Mouse (Mus musculus) bone marrow macrophage, adult 2 months (primary cell): ENCODE measurements around the gene Arih2. TPM values are rescaled to one million over a fixed set of nuclear protein-coding genes. Genes with fewer than 3 reads are reported as not detected.

Experiments used
- H3K27ac ChIP-seq: 2 replicates; pipeline ENCODE4 v1.5.1; 2012; ENCODE audit warnings: low read depth, low read length; ENCODE audit not compliant: insufficient read depth
- H3K4me1 ChIP-seq: 2 replicates; pipeline ENCODE4 v1.6.1; 2012; ENCODE audit warnings: low read length; ENCODE audit not compliant: control insufficient read depth, insufficient read depth
- H3K4me3 ChIP-seq: 2 replicates; pipeline ENCODE4 v1.5.1; 2012; ENCODE audit warnings: mild to moderate bottlenecking, low read length, moderate library complexity; ENCODE audit not compliant: insufficient read depth
- CTCF ChIP-seq: IDR thresholded peaks from 2 replicates; pipeline ENCODE4 v1.5.1; 2012; ENCODE audit warnings: low read depth, mild to moderate bottlenecking, low read length, moderate library complexity
- POLR2A ChIP-seq: IDR thresholded peaks from 2 replicates; pipeline ENCODE4 v1.6.1; 2012; ENCODE audit warnings: mild to moderate bottlenecking, low read depth, low read length, borderline replicate concordance
- polyA plus RNA-seq: library from polyadenylated mRNA; stranded (reverse); fragments of >200 nt; gene quantifications from 2 replicates; pipeline ENCODE4 v1.2.4, GENCODE M21; 2012; ENCODE audit not compliant: missing spikeins, insufficient read depth, insufficient read length

Arih2 gene
- polyA plus RNA-seq, 1 experiment = 43.1 TPM

DNA sequence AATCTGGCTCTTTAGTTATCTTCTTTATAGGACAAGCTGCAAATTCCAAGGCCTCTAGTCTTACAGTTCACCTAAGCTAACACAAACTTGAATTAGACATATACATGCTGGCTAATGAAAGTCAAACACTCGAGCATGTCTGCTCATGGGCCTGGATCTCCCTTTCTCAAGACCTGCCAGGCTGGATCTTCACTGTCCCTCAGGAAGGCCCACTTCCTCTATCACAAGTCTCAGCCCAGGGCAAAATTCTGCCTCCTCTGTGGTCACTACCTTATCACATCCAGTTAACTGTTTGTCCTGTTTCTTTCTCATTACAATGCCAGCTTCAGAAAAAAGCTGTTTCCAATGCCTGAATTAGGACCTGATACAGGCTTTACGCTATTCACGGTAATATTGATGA, 54.8 kb downstream of the Arih2 start:
- Histone ChIP-seq H3K27ac (no peak overlapping the region), H3K4me1 (peaks cover 3% of the 10 kb centered on the region; the same call in 1 of the 2 replicates)
- TF ChIP-seq CTCF (no peak), POLR2A (no peak)

DNA sequence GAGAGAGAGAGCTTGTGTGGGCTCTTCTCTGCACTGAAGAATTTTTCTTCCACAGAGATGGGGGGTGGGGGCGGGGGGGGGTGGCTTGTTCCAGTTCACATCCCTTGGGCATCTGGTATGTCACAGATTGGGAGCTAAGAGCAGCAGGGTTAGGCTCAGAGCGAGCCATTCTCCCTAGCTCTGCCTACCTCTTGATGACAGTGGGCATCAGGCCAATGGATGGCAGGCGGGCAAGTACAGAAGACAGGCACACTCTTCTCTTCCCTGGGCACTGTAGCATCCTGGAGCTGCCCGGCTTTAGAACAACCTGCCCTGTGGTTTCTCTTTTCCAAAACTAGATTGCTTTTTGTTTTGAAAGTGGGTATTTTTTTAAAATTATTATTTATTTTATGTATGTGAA, 57.7 kb downstream of the Arih2 start:
- peaks cover 9% of the 10 kb centered on the region for H3K4me1 ChIP-seq
- TF ChIP-seq CTCF (no peak), POLR2A (no peak)
- no peak overlapping the region for H3K4me3 ChIP-seq

More for the DNA sequence above, 54.8 kb downstream of the Arih2 start:
- H3K4me3 ChIP-seq = no peak overlapping the region

DNA sequence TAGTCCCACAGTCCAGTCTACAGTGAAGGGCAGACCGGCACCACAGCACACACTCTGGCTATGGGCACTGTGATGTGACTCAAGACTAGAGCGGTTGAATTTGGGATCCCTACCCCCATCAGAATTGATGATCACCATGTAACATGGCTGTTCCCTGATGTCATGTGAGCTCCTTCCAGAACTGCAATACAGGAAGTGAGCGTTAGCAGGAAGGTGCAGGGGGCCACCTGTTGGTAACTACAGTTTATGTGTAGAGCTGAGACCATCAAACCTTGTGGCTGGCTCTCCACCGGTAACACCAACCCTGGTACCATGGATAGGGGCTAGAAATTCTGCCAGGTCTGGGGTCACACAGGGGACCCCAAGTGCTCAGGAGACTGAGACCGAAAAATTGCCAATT, 60.0 kb downstream of the Arih2 start:
- Histone ChIP-seq H3K4me3 (no peak overlapping the region), H3K4me1 (peaks cover 7% of the 10 kb centered on the region), H3K27ac (no peak overlapping the region)
- no peak for TF ChIP-seq POLR2A
- TF ChIP-seq CTCF = no peak

More for the DNA sequence above, 57.7 kb downstream of the Arih2 start:
- H3K27ac ChIP-seq = no peak overlapping the region

DNA sequence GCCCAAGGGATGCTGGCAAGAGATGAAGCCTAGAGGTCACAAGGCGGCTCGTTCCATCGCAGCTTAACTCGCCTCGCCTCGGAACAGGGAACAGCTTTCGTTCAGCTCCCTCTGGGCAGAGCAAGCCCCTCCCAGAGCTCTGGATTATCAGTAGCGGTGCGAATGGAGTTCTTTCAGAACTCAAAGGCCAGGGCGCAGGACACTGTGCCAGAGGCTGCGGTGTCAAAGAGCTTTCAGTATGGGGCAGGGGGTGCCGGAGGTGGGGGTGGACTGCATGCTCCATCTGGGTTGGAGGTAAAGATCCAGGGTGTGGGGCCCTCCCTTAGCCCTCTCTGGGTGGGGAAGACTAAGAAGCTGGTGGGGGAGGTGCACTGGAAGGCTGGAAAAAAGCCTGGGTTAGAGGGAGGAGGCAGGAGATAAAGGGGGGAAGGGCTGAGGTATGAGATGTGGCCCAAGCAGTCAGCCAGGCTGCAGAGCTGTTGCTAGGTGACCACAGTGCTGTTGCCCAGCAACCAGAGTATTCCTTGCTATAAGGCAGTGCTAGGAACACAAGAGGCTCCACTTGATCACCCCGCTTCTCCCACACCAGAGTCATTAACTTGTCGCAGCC, 61.5 kb downstream of the Arih2 start:
- no peak overlapping the region for H3K4me3 ChIP-seq
- TF ChIP-seq CTCF (no peak), POLR2A (no peak)

DNA sequence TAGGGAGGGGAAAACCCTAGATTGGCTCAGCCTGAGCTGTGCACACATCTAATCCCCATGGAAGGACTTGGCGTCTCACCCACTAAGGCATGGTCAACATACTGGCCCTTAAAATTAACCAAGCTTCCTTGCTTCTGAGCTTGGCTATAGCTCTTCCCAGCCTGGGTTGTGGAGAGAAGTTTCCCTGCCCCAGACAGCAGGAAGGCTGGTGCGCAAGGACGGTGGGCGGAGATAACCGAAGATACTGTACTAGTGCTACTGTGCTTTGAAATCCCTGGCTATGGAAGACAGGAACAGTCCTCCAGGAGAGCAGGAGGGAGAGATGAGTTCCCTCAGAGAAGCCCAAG, 69.9 kb downstream of the Arih2 start:
- no peak for TF ChIP-seq POLR2A
- TF ChIP-seq CTCF = no peak
- H3K4me1 ChIP-seq = peaks cover 5% of the 10 kb centered on the region
- H3K4me3 ChIP-seq = peak overlapping the region; percentile 68; the same call in 1 of the 2 replicates
- no peak overlapping the region for H3K27ac ChIP-seq

More for the DNA sequence above, 61.5 kb downstream of the Arih2 start:
- Histone ChIP-seq H3K27ac (no peak overlapping the region), H3K4me1 (peaks cover 7% of the 10 kb centered on the region)

DNA sequence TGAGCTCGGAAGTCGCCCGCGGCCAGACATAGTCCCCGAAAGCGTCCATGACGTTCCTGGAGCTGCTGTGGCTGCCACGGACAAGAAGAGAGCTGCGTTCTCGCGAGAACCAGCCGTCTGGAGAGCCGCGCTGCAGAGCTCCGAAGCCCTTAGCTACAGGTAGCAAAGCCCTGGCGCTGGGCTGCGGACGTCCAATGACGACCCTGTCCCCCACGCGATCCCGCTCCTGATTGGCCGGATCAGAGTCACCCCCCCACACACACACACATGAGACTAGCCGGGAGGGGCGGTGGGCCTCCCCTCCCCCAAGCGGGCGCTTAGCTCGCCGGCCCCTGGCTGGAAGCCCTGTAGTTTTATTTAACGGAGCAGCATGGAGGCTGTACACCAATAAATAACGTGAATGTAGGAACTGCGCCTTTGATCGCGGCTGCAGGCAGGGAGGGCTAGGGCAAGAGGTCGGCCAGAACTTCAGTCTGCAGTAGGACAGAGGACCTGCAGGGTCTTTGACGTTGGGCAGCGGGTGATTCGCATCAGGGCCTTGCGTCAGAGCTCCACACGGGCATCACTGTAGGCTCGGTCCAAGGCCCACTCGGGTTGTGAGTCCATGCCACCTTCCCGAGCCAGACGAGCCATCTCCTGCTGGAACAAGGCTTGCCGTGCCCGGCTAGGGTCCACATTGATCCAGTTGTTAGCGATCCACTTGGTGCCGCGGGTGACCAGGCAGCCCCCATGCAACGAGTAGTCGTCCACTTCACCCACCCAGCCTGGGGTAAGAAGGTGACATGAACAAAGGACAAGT, 70.4 kb downstream of the Arih2 start, which contains the start of gene Wdr6:
TSS of gene Wdr6 (minus strand) at position 195 of the 799 bp plus-strand sequence.
- H3K4me3 ChIP-seq = peak within 1 kb of the TSS; percentile 68
- H3K4me1 ChIP-seq = peaks cover 5% of the 10 kb centered on the region
- H3K27ac ChIP-seq = peak within 1 kb of the TSS; percentile 4
- TF ChIP-seq POLR2A (no peak), CTCF (no peak)

DNA sequence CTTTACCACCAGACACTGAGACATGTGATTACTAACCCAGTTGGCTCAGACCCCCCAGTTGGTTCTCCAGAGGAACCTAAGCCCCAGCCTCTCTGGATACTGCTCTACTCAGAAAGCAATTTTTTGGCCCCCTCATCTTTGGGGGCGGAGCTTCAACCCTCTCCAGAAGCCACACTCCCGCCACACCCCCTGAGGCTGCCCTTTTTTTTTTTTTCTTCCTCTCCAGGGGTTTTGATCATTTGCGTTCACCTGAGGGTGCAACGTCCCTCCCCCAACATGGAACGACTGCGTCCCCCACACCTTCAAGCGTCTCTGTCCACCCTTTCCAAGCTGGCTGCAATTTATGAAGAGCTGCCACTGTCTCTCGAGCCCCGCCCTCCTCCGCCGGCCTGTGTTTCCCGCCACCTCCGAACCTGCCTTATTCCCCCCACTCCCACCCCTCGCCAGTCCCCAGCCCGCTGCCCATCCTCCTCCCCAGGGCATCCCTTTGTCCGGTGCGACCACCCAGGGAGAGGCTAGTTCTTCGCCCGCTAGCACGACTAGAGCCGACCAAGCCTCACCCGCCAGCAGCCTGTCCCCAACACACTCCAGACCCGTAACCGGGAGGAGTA, 71.1 kb downstream of the Arih2 start:
- Histone ChIP-seq H3K4me3 (peak overlapping the region; percentile 68), H3K4me1 (peaks cover 5% of the 10 kb centered on the region), H3K27ac (no peak overlapping the region)
- TF ChIP-seq CTCF (no peak), POLR2A (no peak)

DNA sequence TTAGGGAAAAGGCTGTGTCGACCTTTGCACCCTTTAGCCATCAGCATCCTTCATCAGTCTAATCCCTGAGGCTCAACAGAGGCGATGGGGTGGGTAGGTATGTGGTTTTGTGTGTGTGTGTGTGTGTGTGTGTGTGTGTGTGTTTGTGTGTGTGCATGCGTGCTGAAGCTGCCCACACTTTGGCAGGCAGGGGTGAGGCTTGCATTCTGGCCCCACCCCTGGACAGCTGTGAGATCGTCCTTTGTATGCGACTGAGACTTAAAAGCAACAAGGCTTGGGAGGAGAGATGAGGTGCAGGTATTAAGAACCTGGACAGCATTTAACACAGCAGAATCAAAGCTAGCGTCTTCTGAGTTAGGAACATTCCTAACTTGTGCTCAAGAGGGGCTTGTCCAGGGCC, 72.2 kb downstream of the Arih2 start:
- Histone ChIP-seq H3K4me3 (no peak overlapping the region), H3K27ac (no peak overlapping the region), H3K4me1 (peaks cover 5% of the 10 kb centered on the region)
- TF ChIP-seq CTCF (no peak), POLR2A (no peak)

DNA sequence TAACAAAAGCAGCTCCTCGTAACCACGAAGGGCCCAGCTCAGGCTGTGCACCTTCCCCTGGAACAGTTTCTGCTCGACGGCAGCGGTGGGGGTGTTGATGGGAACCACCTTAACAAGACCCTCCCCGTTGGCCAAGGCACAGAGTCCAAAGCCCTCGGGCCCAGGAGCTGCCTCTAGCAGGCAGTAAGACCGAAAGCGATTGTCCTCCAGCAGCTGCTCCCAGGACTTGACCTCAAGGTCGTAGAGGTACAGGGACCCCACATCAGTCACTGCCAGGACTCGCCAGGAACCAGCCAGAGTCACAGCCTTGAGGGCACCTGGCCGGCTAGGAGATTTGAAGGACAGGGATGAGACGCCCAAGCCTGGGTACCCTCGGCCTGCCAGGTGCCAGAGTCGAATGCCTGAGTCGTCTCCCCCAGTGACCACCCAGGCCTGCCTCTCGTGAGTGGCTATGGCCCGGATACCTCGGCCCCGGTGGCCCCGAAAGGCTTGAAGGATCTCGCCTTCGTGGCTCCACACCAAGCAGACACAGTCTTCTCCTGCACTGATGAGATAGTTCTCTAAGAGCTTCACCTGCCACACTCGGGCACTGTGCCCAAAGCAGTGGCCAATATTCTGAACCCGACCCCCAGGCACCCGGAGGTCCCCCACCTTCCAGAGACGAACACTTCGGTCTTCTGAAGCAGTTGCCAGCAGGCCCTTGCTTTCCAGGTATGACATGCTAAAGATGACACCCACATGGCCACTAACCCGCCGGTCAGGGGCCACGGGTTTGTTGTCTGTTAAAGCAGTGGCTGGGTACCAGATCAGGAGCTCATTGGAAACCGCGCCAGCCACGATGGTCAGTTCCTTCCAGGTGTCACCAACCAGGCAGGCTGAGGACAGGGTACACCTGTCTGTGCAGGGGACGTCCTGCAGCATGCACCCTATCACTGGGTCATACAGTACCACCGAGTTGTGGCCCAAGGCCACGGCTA, 73.6 kb downstream of the Arih2 start:
- peaks cover 5% of the 10 kb centered on the region for H3K4me1 ChIP-seq
- TF ChIP-seq POLR2A = no peak
- no peak for TF ChIP-seq CTCF
- H3K27ac ChIP-seq = no peak overlapping the region
- H3K4me3 ChIP-seq = no peak overlapping the region
